Mouse (Mus musculus) c-Kit-positive CD71-negative TER-119-negative erythroid progenitor cells, embryonic 14.5 days (primary cell): Measurements from ENCODE around the gene Hnrnpdl.

ENCODE experiments used
- DNase-seq: peaks from one replicate; pipeline ENCODE4 v3.0.0-alpha.2; 2013; ENCODE audit warnings: low read depth

Gene Hnrnpdl

GRCm38 (mm10) chr5:100039602-100040142 lies at the start of gene Hnrnpdl, which contains the start of gene Enoph1:
TSS of gene Hnrnpdl (minus strand) at chr5:100039664.
TSS of gene Enoph1 (plus strand) at chr5:100039985.
- peak; percentile 87 for DNase-seq

DNA sequence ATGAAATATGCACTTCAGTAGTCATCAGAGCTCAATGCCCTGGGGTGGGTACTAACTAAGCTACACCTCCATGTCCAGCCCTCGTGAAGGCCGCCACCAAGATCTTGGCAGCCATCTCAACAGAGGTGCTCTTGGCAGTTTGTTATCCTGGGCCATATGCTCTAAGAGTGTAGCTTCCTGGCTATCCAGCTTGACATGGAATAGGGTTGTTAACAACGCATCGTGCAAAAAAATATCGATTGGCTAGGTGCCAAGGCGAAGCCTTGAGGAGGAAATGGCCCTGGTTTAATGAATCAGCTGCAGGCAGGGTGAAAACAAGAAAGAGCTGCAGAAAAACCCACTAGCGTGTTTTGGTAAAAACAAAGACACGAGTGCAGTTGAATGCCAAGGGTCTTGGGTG lies 45.6 kb upstream of the Hnrnpdl start:
- no peak for DNase-seq

GRCm38 (mm10) chr5:100083953-100084562 lies 44.6 kb upstream of the Hnrnpdl start:
- no peak for DNase-seq

DNA sequence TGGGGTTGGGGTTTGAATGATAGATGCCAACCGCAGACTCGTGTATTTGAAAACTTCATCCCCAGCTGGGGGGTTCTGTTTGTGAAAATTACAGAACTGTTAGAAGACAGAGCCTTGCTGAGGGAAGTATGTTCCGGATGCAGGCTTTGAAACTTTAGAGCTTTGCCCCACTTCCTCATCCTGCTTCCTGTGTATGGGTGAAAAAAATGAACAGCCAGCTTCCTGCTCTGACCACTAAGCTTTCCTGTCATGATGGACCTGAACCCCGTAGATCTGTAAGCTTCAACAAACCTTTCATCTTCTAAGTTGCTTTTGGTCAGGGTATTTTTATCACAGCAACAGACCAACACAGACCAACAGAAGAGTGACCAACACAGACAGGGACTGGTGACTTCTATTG lies 42.5 kb upstream of the Hnrnpdl start:
- DNase-seq = no peak

DNA sequence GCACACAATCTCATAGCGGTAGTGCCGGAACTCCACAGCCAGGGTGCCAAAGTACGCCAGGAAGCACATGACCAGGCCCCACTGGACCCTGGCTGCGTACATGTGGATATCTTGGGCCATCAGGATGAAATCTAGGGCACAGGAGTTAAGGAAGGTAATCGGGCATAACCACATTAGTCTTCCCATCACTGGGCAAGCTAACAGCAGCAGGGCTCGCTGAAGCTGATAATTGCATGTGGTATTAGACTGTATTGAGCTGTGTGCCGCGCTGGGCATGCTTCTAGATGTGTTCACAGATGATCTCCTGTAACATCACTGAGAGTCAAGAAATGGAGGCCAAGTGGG lies 40.4 kb upstream of the Hnrnpdl start:
- no peak for DNase-seq

- DNase-seq = no peak
Measured at GRCm38 (mm10) chr5:100079040-100079930, 39.8 kb upstream of the Hnrnpdl start.

DNA sequence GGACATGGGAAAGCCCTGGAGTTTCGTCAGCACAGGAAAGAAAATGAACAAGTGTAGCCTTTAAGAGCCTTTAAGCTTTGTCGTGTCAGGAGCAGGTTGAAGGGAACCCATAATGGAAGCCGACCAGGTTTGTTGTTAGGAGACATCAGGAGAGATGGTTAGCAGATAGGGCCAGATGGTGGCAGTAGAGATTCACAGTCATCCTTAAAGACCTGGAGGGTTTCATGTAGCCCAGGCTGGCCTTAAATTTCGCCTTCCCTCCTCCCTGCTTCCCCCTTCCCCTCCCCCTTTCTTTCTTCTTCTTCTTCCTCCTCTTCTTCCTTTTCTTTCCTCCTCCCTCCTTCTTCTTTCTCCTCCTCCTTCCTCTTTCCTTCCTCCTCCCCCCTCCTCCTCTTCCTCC lies 35.1 kb upstream of the Hnrnpdl start:
- no peak for DNase-seq

GRCm38 (mm10) chr5:100072557-100072956 lies 33.1 kb upstream of the Hnrnpdl start:
- DNase-seq = no peak

DNA sequence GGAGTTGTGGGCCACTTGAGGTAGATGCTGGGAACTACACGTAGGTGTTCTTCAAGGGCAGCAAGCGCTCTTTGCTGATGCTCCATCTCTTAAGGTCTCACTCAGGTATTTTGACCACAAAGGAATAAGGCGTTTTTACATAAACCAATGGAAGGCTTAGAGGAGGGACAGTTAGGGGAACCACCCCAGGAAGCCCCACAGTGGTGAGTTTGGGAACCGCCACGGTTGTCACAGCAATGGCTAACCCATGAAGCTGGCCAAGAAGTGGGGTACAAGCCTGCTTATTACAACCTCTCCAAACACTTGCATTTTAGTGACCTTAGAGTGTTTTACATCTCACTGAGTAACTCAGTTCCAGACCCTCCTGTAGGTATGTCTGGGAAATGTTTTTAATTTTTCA lies 32.1 kb upstream of the Hnrnpdl start:
- DNase-seq = no peak

DNA sequence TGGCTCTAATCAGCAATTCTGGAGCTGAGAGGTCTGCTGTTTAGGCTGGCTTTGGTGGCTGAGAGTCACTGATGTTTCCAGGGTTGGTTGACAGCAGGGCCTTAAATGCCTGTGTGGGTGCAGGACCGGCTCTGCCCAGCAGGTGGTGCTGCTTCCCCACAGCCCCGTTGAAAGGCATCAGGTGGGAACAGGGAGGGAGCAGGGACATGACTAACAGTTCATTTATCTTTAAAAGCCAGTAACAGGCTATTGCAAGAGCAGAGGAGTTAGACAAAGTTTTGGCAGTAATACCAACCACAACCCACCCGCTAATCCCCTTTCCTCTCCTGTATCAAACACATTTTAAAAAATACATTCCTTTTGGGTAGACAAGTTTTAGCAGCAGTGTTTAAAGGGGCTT lies 30.8 kb upstream of the Hnrnpdl start:
- peak; percentile 69 for DNase-seq

GRCm38 (mm10) chr5:100069526-100069925 lies 30.1 kb upstream of the Hnrnpdl start:
- DNase-seq = no peak

DNA sequence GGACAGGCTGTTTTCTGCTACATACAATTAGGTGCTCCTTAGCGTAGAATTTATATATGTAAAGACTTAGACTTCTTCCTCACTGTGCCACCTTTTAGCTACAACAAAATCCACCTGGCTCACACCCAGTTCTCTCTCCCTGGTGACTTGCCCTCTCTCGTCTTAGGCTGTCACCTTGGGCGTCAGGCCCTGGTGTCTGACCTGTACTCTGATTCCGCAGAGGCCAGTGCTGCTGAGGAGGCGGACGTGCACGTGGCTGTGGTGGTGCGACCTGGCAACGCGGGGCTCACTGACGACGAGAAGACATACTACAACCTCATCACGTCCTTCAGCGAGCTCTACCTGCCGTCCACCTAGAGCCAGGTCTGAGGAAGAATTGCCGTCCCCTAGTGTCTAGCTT lies 28.1 kb upstream of the Hnrnpdl start:
- no peak for DNase-seq

DNA sequence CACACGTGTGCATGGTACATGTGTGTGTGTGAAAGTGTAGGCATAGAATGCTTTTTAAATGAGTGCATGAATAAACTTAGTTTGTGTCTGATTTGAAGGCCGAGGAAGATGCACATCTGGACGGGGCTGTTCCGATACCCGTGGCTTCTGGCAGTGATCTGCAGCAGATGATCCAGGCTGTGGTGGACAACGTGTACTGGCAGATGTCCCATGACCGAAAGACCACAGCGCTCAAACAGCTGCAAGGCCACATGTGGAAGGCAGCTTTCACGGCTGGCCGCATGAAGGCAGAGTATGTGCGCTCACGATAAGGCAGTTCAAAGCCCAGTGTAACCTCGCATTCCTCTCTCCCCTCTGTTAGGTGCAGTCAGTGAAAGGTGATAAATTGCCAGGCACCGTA lies 21.4 kb upstream of the Hnrnpdl start:
- no peak for DNase-seq

- no peak for DNase-seq
Measured at GRCm38 (mm10) chr5:100059326-100059725, 19.9 kb upstream of the Hnrnpdl start.

GRCm38 (mm10) chr5:100058729-100059128 lies 19.3 kb upstream of the Hnrnpdl start:
- DNase-seq = no peak

DNA sequence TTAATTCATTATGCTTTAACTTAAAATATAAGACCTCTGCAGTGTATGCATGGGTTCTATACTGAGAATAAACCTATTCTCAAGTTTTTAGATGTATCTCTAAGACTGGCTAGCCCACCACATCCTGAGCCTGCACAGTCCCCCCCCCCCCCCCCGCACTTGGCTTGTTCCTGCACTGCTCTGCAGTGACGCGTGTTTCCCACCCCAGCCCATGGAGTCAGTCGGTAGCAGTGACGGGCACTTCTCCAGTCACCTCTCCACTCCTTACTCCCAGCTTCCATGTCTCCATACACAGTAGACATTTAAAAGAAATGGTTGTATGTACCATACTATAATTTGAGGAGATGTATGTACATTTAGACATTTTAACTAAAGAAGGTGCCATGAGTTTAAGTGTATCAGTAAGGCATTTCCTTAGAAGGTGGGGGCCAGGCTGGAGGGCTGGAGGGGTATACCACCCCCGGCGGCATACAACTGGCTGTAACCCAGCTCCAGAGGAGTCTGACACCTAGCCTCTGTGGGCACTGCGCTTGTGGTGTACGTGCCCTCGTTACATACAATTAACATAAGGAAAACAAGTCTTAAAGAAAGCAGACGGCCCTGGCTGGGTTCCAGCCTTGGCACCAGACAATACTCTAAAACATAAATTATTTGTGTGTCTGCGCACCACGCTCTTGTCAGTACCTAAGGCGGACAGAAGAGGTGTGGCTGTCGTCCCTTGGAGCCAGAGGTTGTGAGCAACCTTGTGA lies 18.2 kb upstream of the Hnrnpdl start:
- DNase-seq = no peak

GRCm38 (mm10) chr5:100055866-100056369 lies 16.5 kb upstream of the Hnrnpdl start:
- DNase-seq = no peak

- no peak for DNase-seq
Measured at GRCm38 (mm10) chr5:100054807-100055547, 15.5 kb upstream of the Hnrnpdl start.

DNA sequence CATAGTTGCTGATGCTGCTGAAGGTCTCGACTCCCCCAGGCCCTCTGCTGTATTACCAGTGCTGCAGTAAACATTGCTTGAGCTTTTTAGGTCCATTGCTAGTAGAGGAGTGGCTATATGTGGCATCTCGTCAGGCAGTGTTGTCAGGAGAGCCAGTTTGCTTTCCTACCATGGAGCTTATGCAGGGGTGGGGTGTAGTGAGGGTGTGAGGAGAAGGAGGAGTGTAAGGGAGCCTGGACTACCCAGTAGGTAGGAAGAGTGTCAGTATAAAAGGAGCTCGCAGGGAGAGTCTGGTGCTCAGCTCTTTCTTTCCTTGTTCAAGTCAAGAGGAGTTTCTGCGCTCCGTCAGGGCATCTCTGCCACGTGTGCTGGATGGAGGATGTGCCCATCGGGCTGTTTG lies 13.3 kb upstream of the Hnrnpdl start:
- no peak for DNase-seq

- no peak for DNase-seq
Measured at GRCm38 (mm10) chr5:100049904-100050303, 10.4 kb upstream of the Hnrnpdl start.

DNA sequence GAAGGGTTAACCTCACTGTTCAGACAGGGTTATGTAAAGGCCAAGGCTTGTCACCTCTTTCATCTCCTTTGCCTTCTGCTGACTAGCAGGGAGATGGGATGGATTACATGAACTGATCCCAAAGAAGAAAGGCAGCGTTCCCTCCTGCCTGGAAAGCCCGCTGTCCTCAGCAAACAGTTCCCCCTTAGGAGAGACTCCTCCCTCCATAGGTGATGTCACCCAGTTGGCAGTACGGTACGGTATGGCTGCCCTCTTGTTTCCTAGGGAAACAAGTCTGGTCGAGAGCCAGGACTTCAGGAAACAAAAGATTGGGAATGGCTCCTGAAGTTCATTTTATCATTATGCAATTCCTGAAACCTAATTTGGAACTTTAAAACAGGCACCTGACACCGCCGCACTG lies 8.4 kb upstream of the Hnrnpdl start:
- no peak for DNase-seq
